8 mouse cellular contexts compared by ENCODE assay signal in the genomic region with DNA sequence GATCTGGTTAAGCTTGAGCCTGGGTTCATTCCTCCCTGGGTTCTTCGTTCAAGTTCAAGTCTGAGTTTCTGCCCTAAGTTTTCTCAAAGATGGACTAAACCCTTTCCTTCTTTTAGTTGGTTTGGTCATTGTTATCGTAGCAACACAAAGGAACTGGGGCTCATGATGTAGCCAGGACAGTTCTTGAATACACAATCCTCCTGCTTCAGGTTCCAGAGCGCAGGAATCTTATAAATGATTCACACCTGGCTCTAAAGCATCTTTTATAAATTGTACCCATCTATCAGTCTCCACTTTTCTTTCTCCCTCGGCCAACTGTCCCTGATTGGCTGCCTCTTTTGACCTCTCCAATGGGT. TPM values are rescaled to one million over a fixed set of nuclear protein-coding genes. Genes with fewer than 3 reads are reported as not detected.
DNase-seq lines count a peak whose midpoint lies in the region; ATAC-seq and TF ChIP-seq lines count a peak whose summit lies in the region.

No protein-coding gene starts in this region.

- peaks cover 6% of the 10 kb centered on the region; the same call in 1 of the 2 replicates for H3K36me3 ChIP-seq in heart, adult 2 months (ENCODE audit: control insufficient read depth, insufficient read depth, low read length)
- H3K36me3 ChIP-seq in testis, adult 2 months (ENCODE audit: control insufficient read depth, insufficient read depth, low read length) = no peaks in the 10 kb centered on the region
- peaks cover 30% of the 10 kb centered on the region for H3K36me3 ChIP-seq in liver, embryonic 12.5 days
- peaks cover 6% of the 10 kb centered on the region; the same call in 1 of the 2 replicates for H3K36me3 ChIP-seq in stomach, postnatal 0 days (ENCODE audit: control insufficient read depth, insufficient read depth, low read length)

- TF ChIP-seq CTCF in heart, adult 2 months (IDR thresholded peaks at IDR 0.05) = no peak
- no peak for TF ChIP-seq CTCF in testis, adult 2 months (IDR thresholded peaks at IDR 0.05; ENCODE audit: control insufficient read depth, insufficient read depth, insufficient replicate concordance, low read depth, low read length)
- TF ChIP-seq CTCF in stomach, postnatal 0 days (IDR thresholded peaks at IDR 0.05; ENCODE audit: low read depth) = no peak

- no peaks in the 10 kb centered on the region for H3K27me3 ChIP-seq in heart, adult 2 months (ENCODE audit: control insufficient read depth, insufficient read depth, low read length)
- H3K27me3 ChIP-seq in testis, adult 2 months (ENCODE audit: control insufficient read depth, insufficient read depth, low read length) = no peaks in the 10 kb centered on the region
- no peaks in the 10 kb centered on the region for H3K27me3 ChIP-seq in liver, embryonic 12.5 days (replicated peaks)
- no peaks in the 10 kb centered on the region for H3K27me3 ChIP-seq in stomach, postnatal 0 days (ENCODE audit: control insufficient read depth, insufficient read depth, low read length)

- no peak for DNase-seq in heart, adult 2 months
- DNase-seq in heart, adult 9 months (ENCODE audit: low spot score in 2 of 2) = no peak
- DNase-seq in testis, postnatal 10 days (ENCODE audit: low spot score) = no peak
- no peak for DNase-seq in stomach, postnatal 0 days (ENCODE audit: low spot score)
- DNase-seq in adrenal gland, postnatal 36 days = no peak
- DNase-seq in layer of hippocampus, postnatal 25 days (ENCODE audit: extremely low spot score in 1 of 2, low spot score in 1 of 2) = no peak

- H3K4me1 ChIP-seq in heart, adult 2 months (ENCODE audit: control insufficient read depth, insufficient read depth, low read length) = peaks cover 12% of the 10 kb centered on the region
- peaks cover 13% of the 10 kb centered on the region for H3K4me1 ChIP-seq in testis, adult 2 months (ENCODE audit: control insufficient read depth, insufficient read depth, low read length)
- H3K4me1 ChIP-seq in liver, embryonic 12.5 days = peaks cover 65% of the 10 kb centered on the region
- H3K4me1 ChIP-seq in stomach, postnatal 0 days (replicated peaks; ENCODE audit: control insufficient read depth, insufficient read depth) = peaks cover 3% of the 10 kb centered on the region; the same call in 1 of the 2 replicates

- no peak for ATAC-seq in liver, embryonic 12.5 days
- no peak for ATAC-seq in stomach, postnatal 0 days (ENCODE audit: low FRiP score, low TSS enrichment)

- TF ChIP-seq EP300 in heart, adult 2 months (IDR thresholded peaks at IDR 0.05; ENCODE audit: insufficient read depth, low read depth, low read length) = no peak
- no peak for TF ChIP-seq EP300 in stomach, postnatal 0 days (optimal IDR thresholded peaks at IDR 0.05)

- intact Hi-C loops in heart, adult 2 months (cut with DNase I) = loop anchor here (2.0 to 5.0 kb wide), 2 partner anchors 39 to 83 kb away; a partner anchor contains a TSS

- H3K9me3 ChIP-seq in liver, embryonic 12.5 days (replicated peaks) = no peaks in the 10 kb centered on the region
- H3K9me3 ChIP-seq in stomach, postnatal 0 days (ENCODE audit: control insufficient read depth, low read length) = no peaks in the 10 kb centered on the region

- no peak for TF ChIP-seq POLR2A in heart, adult 2 months (IDR thresholded peaks at IDR 0.05; ENCODE audit: insufficient read depth, low read depth, low read length)
- no peak for TF ChIP-seq POLR2A in testis, adult 2 months (IDR thresholded peaks at IDR 0.05; ENCODE audit: control insufficient read depth, low read depth, low read length)

- peak overlapping the region; percentile 97 for H3K27ac ChIP-seq in heart, adult 2 months
- H3K27ac ChIP-seq in testis, adult 2 months (ENCODE audit: control insufficient read depth, insufficient read depth, low read depth, low read length) = peak overlapping the region; percentile 75
- peak overlapping the region; percentile 82 for H3K27ac ChIP-seq in liver, embryonic 12.5 days
- peak overlapping the region; percentile 93 for H3K27ac ChIP-seq in stomach, postnatal 0 days (replicated peaks)

- H3K4me3 ChIP-seq in heart, adult 2 months = peak overlapping the region; percentile 74
- peak overlapping the region; percentile 83 for H3K4me3 ChIP-seq in testis, adult 2 months (ENCODE audit: control insufficient read depth, low read depth, low read length)
- H3K4me3 ChIP-seq in liver, embryonic 12.5 days = peak overlapping the region; percentile 89
- peak overlapping the region; percentile 90 for H3K4me3 ChIP-seq in stomach, postnatal 0 days (ENCODE audit: low read depth, low read length)

- H3K9ac ChIP-seq in heart, adult 2 months (ENCODE audit: low read depth, low read length) = peak overlapping the region; percentile 100
- H3K9ac ChIP-seq in liver, embryonic 12.5 days = peak overlapping the region; percentile 93
- peak overlapping the region; percentile 96; the same call in 1 of the 2 replicates for H3K9ac ChIP-seq in stomach, postnatal 0 days (ENCODE audit: low read length)

- H3K4me2 ChIP-seq in liver, embryonic 12.5 days = peak overlapping the region; percentile 96
- peak overlapping the region; percentile 82 for H3K4me2 ChIP-seq in stomach, postnatal 0 days (replicated peaks; ENCODE audit: low read depth)

- 52% methylated on average over 4 of the region's 4 CpGs for WGBS in heart, adult 2 months
- 49% methylated on average over 4 of the region's 4 CpGs for WGBS in liver, embryonic 12.5 days (ENCODE audit: insufficient replicate concordance)
- 45% methylated on average over 4 of the region's 4 CpGs for WGBS in stomach, postnatal 0 days

- H3K79me2 ChIP-seq in heart, adult 2 months (replicated peaks; ENCODE audit: control insufficient read depth, insufficient read depth, low read length) = no peaks in the 10 kb centered on the region

RNA-seq across cellular contexts. Expression of a gene that starts 0.8 kb away (rescaled TPM):
- total RNA-seq in heart, adult 2 months (2021) = 10 to 100 TPM; 41.8 to 47.5 TPM
- polyA plus RNA-seq in heart, adult 2 months (2012; rRNA removed) = 29.2 and 34.6 TPM in 2 replicates
- 6.8 and 7.0 TPM in 2 replicates for polyA plus RNA-seq in testis, adult 2 months (2012; rRNA removed)
- polyA plus RNA-seq in liver, embryonic 12.5 days (2016; fragmentation: Nextera tagmentation; extraction: Ambion mirVana) = 9.3 TPM in 2 replicates
- polyA plus RNA-seq in stomach, postnatal 0 days (2015; fragmentation: Nextera tagmentation; extraction: Ambion mirVana) = 2.9 and 4.3 TPM in 2 replicates
- total RNA-seq in adrenal gland, postnatal 36 days (2021) = 10 to 100 TPM; 56.4 to 70.6 TPM
- total RNA-seq in layer of hippocampus, postnatal 25 days (2021) = 10 to 100 TPM; 54.7 to 69.5 TPM

RNA-seq across cellular contexts. Expression of a gene that starts 7.3 kb away (rescaled TPM):
- 100 to 1,000 TPM; 332 to 391 TPM for total RNA-seq in heart, adult 2 months (2021)
- 356 and 500 TPM in 2 replicates for polyA plus RNA-seq in heart, adult 2 months (2012; rRNA removed)
- polyA plus RNA-seq in testis, adult 2 months (2012; rRNA removed) = 21.2 TPM in 2 replicates
- 8.7 and 8.9 TPM in 2 replicates for polyA plus RNA-seq in liver, embryonic 12.5 days (2016; fragmentation: Nextera tagmentation; extraction: Ambion mirVana)
- 12.9 and 13.8 TPM in 2 replicates for polyA plus RNA-seq in stomach, postnatal 0 days (2015; fragmentation: Nextera tagmentation; extraction: Ambion mirVana)
- 10 to 100 TPM; 70.3 to 83.5 TPM for total RNA-seq in adrenal gland, postnatal 36 days (2021)
- total RNA-seq in layer of hippocampus, postnatal 25 days (2021) = 10 to 100 TPM; 52.9 to 53.5 TPM

RNA-seq across cellular contexts. Expression of a gene that starts 25.0 kb away (rescaled TPM):
- not detected for total RNA-seq in heart, adult 2 months (2021)
- polyA plus RNA-seq in heart, adult 2 months (2012; rRNA removed) = not detected in 2 replicates
- 0.14 and 0.18 TPM in 2 replicates for polyA plus RNA-seq in testis, adult 2 months (2012; rRNA removed)
- polyA plus RNA-seq in liver, embryonic 12.5 days (2016; fragmentation: Nextera tagmentation; extraction: Ambion mirVana) = 22.7 and 23.0 TPM in 2 replicates
- 0.75 and 0.76 TPM in 2 replicates for polyA plus RNA-seq in stomach, postnatal 0 days (2015; fragmentation: Nextera tagmentation; extraction: Ambion mirVana)
- not detected for total RNA-seq in adrenal gland, postnatal 36 days (2021)
- total RNA-seq in layer of hippocampus, postnatal 25 days (2021) = not detected

RNA-seq across cellular contexts. Expression of a gene that starts 35.2 kb away (rescaled TPM):
- 10 to 100 TPM; 45.2 to 48.2 TPM for total RNA-seq in heart, adult 2 months (2021)
- polyA plus RNA-seq in heart, adult 2 months (2012; rRNA removed) = 25.0 and 25.1 TPM in 2 replicates
- polyA plus RNA-seq in testis, adult 2 months (2012; rRNA removed) = 22.5 and 27.7 TPM in 2 replicates
- 64.1 and 66.1 TPM in 2 replicates for polyA plus RNA-seq in liver, embryonic 12.5 days (2016; fragmentation: Nextera tagmentation; extraction: Ambion mirVana)
- 53.5 and 54.4 TPM in 2 replicates for polyA plus RNA-seq in stomach, postnatal 0 days (2015; fragmentation: Nextera tagmentation; extraction: Ambion mirVana)
- total RNA-seq in adrenal gland, postnatal 36 days (2021) = 10 to 100 TPM; 71.4 to 73.6 TPM
- 100 to 1,000 TPM in 1 of 2 experiments, 10 to 100 TPM in 1; 96.7 to 101 TPM for total RNA-seq in layer of hippocampus, postnatal 25 days (2021)

RNA-seq across cellular contexts. Expression of a gene that starts 35.4 kb away (rescaled TPM):
- 10 to 100 TPM; 15.8 to 16.9 TPM for total RNA-seq in heart, adult 2 months (2021)
- polyA plus RNA-seq in heart, adult 2 months (2012; rRNA removed) = 12.5 and 17.8 TPM in 2 replicates
- polyA plus RNA-seq in testis, adult 2 months (2012; rRNA removed) = 82.6 and 84.1 TPM in 2 replicates
- polyA plus RNA-seq in liver, embryonic 12.5 days (2016; fragmentation: Nextera tagmentation; extraction: Ambion mirVana) = 14.2 and 14.8 TPM in 2 replicates
- 18.9 and 20.1 TPM in 2 replicates for polyA plus RNA-seq in stomach, postnatal 0 days (2015; fragmentation: Nextera tagmentation; extraction: Ambion mirVana)
- total RNA-seq in adrenal gland, postnatal 36 days (2021) = 10 to 100 TPM; 44.4 to 45.9 TPM
- total RNA-seq in layer of hippocampus, postnatal 25 days (2021) = 10 to 100 TPM; 68.0 to 76.9 TPM

Comparison
In these comparisons a context has a peak if more than half of its experiments do, and no peak if none do; other contexts are left out.
1. RNA of a gene that starts 7.3 kb away (polyA plus RNA-seq): 356 to 500 TPM in heart, adult 2 months; 21.2 TPM in testis, adult 2 months, 12.9 to 13.8 TPM in stomach, postnatal 0 days and 8.7 to 8.9 TPM in liver, embryonic 12.5 days; every median in the first group is over 10 times any median in the second.
2. RNA of a gene that starts 25.0 kb away (polyA plus RNA-seq): 22.7 to 23.0 TPM in liver, embryonic 12.5 days; 0.75 to 0.76 TPM in stomach, postnatal 0 days, 0.14 to 0.18 TPM in testis, adult 2 months and not detected in heart, adult 2 months; every median in the first group is over 10 times any median in the second.
3. Peak in every context shown above with its lines, with median percentiles within 50 percentile points of each other: H3K27ac ChIP-seq, H3K4me3 ChIP-seq and H3K9ac ChIP-seq.